Mouse (Mus musculus) testis, adult 2 months (tissue): ENCODE data around the gene Zfp119a.

Experiments
- CTCF ChIP-seq: fragments of 200-500 bp; IDR thresholded peaks from 2 replicates; pipeline ENCODE4 v1.5.1; 2012; ENCODE audit warnings: low read depth, mild to moderate bottlenecking, inconsistent platforms, low read length, moderate library complexity; ENCODE audit not compliant: control insufficient read depth, insufficient read depth, insufficient replicate concordance
- POLR2A ChIP-seq: fragments of 200-500 bp; IDR thresholded peaks from 2 replicates; pipeline ENCODE4 v1.6.1; 2012; ENCODE audit warnings: low read depth, mild to moderate bottlenecking, inconsistent platforms, low read length, moderate library complexity; ENCODE audit not compliant: control insufficient read depth

DNA sequence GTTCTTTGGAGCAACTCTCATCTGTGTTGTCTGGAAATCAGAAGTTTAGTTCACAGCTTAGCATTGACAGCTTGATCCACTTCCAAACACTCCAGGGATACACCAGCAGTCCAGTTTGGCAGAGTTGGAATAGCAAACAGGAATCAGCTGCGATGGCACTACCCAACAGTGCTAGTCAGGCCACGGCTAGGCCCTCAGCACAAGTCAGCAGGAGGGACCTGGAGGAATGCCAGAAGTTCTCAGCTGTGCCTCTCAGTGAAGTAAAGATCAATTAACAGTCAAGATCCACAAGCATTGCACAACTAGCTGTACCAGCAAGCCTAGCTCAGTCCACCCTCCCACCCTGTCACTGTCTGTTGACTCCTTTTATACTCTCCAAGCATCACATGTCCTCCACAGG lies 4.9 kb upstream of the Zfp119a start:
- TF ChIP-seq POLR2A: no peak
- TF ChIP-seq CTCF: no peak
